Mouse (Mus musculus): ENCODE measurements at regions not wholly inside any gene's neighbourhood (a gene's known extent, or its start where the extent isn't known, plus 50 kb on each side); places are given as distances from the start of the nearest gene placed in this dataset.

DNA sequence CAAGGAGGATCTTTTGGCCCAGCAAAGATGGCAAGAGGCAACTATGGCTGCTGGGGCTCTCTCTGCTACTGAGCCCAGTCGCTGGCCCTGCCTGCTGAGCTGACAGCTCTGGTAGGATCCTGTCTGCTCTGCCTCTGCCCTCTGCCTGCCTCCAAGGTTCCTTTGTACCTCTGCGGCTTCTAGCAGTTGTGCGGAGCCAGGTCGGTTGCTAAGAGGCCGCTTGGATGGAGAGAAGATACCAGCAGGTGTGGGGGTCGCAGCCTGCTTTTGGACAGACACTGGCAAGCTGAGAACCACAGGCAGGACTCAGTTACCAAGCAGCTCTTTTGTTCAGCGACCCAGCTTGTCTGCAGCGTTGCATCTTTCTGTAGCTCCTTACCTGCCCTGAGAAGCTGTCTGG lies 337.6 kb downstream of the Mex3b start:
- no peak for DNase-seq (ENCODE audit: low read depth, low spot score)
- TF ChIP-seq ZC3H11A (IDR thresholded peaks at IDR 0.05; ENCODE audit: low read depth, low read length) = no peak
- no peak for TF ChIP-seq ZNF384 (IDR thresholded peaks at IDR 0.05; ENCODE audit: low read depth, low read length)
- TF ChIP-seq CTCF (IDR thresholded peaks at IDR 0.05 in 2 of 3, conservative IDR thresholded peaks at IDR 0.05 in 1 of 3; ENCODE audit: control insufficient read depth in 1 of 3, insufficient read depth in 1 of 3, low read depth in 2 of 3, low read length in 3 of 3, poor library complexity in 1 of 3, severe bottlenecking in 1 of 3) = no peak
- no peak for TF ChIP-seq UBTF (IDR thresholded peaks at IDR 0.05; ENCODE audit: borderline replicate concordance, insufficient read depth, low read depth, low read length)
- no peak for TF ChIP-seq MXI1 (IDR thresholded peaks at IDR 0.05; ENCODE audit: low read depth, low read length)
- TF ChIP-seq EP300 (IDR thresholded peaks at IDR 0.05; ENCODE audit: low read depth in 1 of 2, low read length in 2 of 2) = no peak
- no peak for TF ChIP-seq GATA1 (IDR thresholded peaks at IDR 0.05; ENCODE audit: low read depth, low read length)
- TF ChIP-seq ZMIZ1 (IDR thresholded peaks at IDR 0.05; ENCODE audit: low read depth, low read length) = no peak
- TF ChIP-seq ZKSCAN1 (IDR thresholded peaks at IDR 0.05; ENCODE audit: low read depth, low read length) = no peak

DNA sequence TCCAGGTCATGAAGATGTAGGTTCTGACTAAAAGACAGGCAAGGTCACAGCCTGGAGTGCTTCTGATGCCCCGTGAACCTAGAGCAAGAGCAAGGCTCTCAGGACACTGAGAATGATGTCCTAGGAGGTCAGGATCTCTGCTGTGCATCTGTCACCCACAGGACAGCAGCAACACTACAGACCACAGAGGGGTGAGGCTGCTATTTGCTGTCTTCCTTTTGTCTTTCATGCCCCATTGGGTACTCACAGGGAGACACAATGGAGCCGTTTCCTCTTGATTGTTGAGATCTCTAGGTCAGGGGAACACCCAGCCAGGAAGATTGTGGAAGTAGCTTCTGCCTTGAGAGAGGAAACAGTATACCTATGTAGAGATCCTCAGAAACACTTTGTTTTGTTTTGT lies 339.9 kb downstream of the Mex3b start:
- Histone ChIP-seq H3K27ac (ENCODE audit: control insufficient read depth, low read depth, low read length) (no peak overlapping the region), H3K9ac (ENCODE audit: control insufficient read depth, low read depth, low read length, poor library complexity, severe bottlenecking) (no peak overlapping the region), H3K9me3 (replicated peaks; ENCODE audit: insufficient read depth, low read length) (no peaks in the 10 kb centered on the region), H3K79me2 (ENCODE audit: control insufficient read depth, insufficient read depth, low read length, poor library complexity) (no peaks in the 10 kb centered on the region), H3K4me3 (ENCODE audit: control insufficient read depth in 1 of 2, insufficient read depth in 1 of 2, low read depth in 2 of 2, low read length in 2 of 2) (no peak overlapping the region), H3K36me3 (ENCODE audit: control insufficient read depth in 1 of 2, insufficient read depth in 2 of 2, low read length in 2 of 2) (no peaks in the 10 kb centered on the region), H3K4me1 (ENCODE audit: control insufficient read depth in 1 of 2, insufficient read depth in 2 of 2, low read length in 2 of 2) (no peaks in the 10 kb centered on the region), H3K27me3 (ENCODE audit: control insufficient read depth in 1 of 2, insufficient read depth in 2 of 2, low read length in 2 of 2) (no peaks in the 10 kb centered on the region; a peak in 1 of 4 replicates)
- no peak for DNase-seq (ENCODE audit: low read depth, low spot score)
- TF ChIP-seq EP300 (IDR thresholded peaks at IDR 0.05; ENCODE audit: low read depth in 1 of 2, low read length in 2 of 2) = no peak
- no peak for TF ChIP-seq ELF1 (IDR thresholded peaks at IDR 0.05; ENCODE audit: low read depth, low read length)
- no peak for TF ChIP-seq GATA1 (IDR thresholded peaks at IDR 0.05; ENCODE audit: low read depth, low read length)
- no peak for TF ChIP-seq CTCF (IDR thresholded peaks at IDR 0.05 in 2 of 3, conservative IDR thresholded peaks at IDR 0.05 in 1 of 3; ENCODE audit: control insufficient read depth in 1 of 3, insufficient read depth in 1 of 3, low read depth in 2 of 3, low read length in 3 of 3, poor library complexity in 1 of 3, severe bottlenecking in 1 of 3)
- TF ChIP-seq MAZ (IDR thresholded peaks at IDR 0.05; ENCODE audit: low read depth, low read length) = no peak
- TF ChIP-seq HCFC1 (IDR thresholded peaks at IDR 0.05; ENCODE audit: low read depth, low read length) = no peak
- no peak for TF ChIP-seq POLR2AphosphoS2 (IDR thresholded peaks at IDR 0.05; ENCODE audit: low read length)
- no peak for TF ChIP-seq MYC (IDR thresholded peaks at IDR 0.05; ENCODE audit: low read depth, low read length)
- no peak for TF ChIP-seq ZMIZ1 (IDR thresholded peaks at IDR 0.05; ENCODE audit: low read depth, low read length)
- no peak for TF ChIP-seq RCOR1 (IDR thresholded peaks at IDR 0.05; ENCODE audit: low read depth, low read length)
- no peak for TF ChIP-seq JUND (IDR thresholded peaks at IDR 0.05; ENCODE audit: low read depth, low read length)
- TF ChIP-seq TAL1 (IDR thresholded peaks at IDR 0.05; ENCODE audit: low read length) = no peak
- no peak for TF ChIP-seq TBP (IDR thresholded peaks at IDR 0.05; ENCODE audit: low read depth, low read length)
- TF ChIP-seq ZKSCAN1 (IDR thresholded peaks at IDR 0.05; ENCODE audit: low read depth, low read length) = no peak
- no peak for TF ChIP-seq SMC3 (IDR thresholded peaks at IDR 0.05; ENCODE audit: low read depth, low read length)
- TF ChIP-seq MXI1 (IDR thresholded peaks at IDR 0.05; ENCODE audit: low read depth, low read length) = no peak
- no peak for TF ChIP-seq USF1 (IDR thresholded peaks at IDR 0.05; ENCODE audit: low read depth, low read length)

More for the DNA sequence above, 337.6 kb downstream of the Mex3b start:
- H3K4me3 ChIP-seq (ENCODE audit: control insufficient read depth in 1 of 2, insufficient read depth in 1 of 2, low read depth in 2 of 2, low read length in 2 of 2) = no peak overlapping the region
- H3K79me2 ChIP-seq (ENCODE audit: control insufficient read depth, insufficient read depth, low read length, poor library complexity) = no peaks in the 10 kb centered on the region
- no peaks in the 10 kb centered on the region for H3K36me3 ChIP-seq (ENCODE audit: control insufficient read depth in 1 of 2, insufficient read depth in 2 of 2, low read length in 2 of 2)
- H3K9ac ChIP-seq (ENCODE audit: control insufficient read depth, low read depth, low read length, poor library complexity, severe bottlenecking) = no peak overlapping the region
- no peak overlapping the region for H3K27ac ChIP-seq (ENCODE audit: control insufficient read depth, low read depth, low read length)
- no peaks in the 10 kb centered on the region for H3K9me3 ChIP-seq (replicated peaks; ENCODE audit: insufficient read depth, low read length)
- H3K4me1 ChIP-seq (ENCODE audit: control insufficient read depth in 1 of 2, insufficient read depth in 2 of 2, low read length in 2 of 2) = no peaks in the 10 kb centered on the region
- H3K27me3 ChIP-seq (ENCODE audit: control insufficient read depth in 1 of 2, insufficient read depth in 2 of 2, low read length in 2 of 2) = no peaks in the 10 kb centered on the region
